Mouse (Mus musculus) kidney, adult 11 months (tissue): ENCODE results near the gene Irx4.

Source experiments
- DNase-seq: peaks from one replicate; pipeline ENCODE4 v3.0.0; 2022

The Irx4 gene

GRCm38 (mm10) chr13:73270451-73271081 is 10.3 kb downstream of the Irx4 start:
- no peak for DNase-seq

GRCm38 (mm10) chr13:73271336-73272242 is 11.3 kb downstream of the Irx4 start:
- DNase-seq, result no peak

- no peak for DNase-seq
Measured at GRCm38 (mm10) chr13:73272794-73273282, 12.6 kb downstream of the Irx4 start.

- no peak for DNase-seq
Measured at GRCm38 (mm10) chr13:73273536-73273935, 13.3 kb downstream of the Irx4 start.

- DNase-seq, result no peak
Measured at GRCm38 (mm10) chr13:73277361-73277760, 17.1 kb downstream of the Irx4 start.

- no peak for DNase-seq
Measured at GRCm38 (mm10) chr13:73277797-73278196, 17.5 kb downstream of the Irx4 start.

GRCm38 (mm10) chr13:73279196-73279595 is 18.9 kb downstream of the Irx4 start:
- no peak for DNase-seq

- DNase-seq, result no peak
Measured at GRCm38 (mm10) chr13:73282407-73282806, 22.1 kb downstream of the Irx4 start.

- DNase-seq, result no peak
Measured at GRCm38 (mm10) chr13:73283534-73283933, 23.3 kb downstream of the Irx4 start.

GRCm38 (mm10) chr13:73290206-73290605 is 29.9 kb downstream of the Irx4 start:
- peak; percentile 11 for DNase-seq

- DNase-seq, result no peak
Measured at GRCm38 (mm10) chr13:73291102-73291501, 30.8 kb downstream of the Irx4 start.

- DNase-seq, result no peak
Measured at GRCm38 (mm10) chr13:73298717-73299116, 38.4 kb downstream of the Irx4 start.

GRCm38 (mm10) chr13:73299322-73299721 is 39.0 kb downstream of the Irx4 start:
- no peak for DNase-seq

- no peak for DNase-seq
Measured at GRCm38 (mm10) chr13:73304729-73305128, 44.5 kb downstream of the Irx4 start.

GRCm38 (mm10) chr13:73305398-73306084 is 45.3 kb downstream of the Irx4 start:
- no peak for DNase-seq

GRCm38 (mm10) chr13:73306085-73306410 is 45.8 kb downstream of the Irx4 start:
- no peak for DNase-seq

- DNase-seq, result no peak
Measured at GRCm38 (mm10) chr13:73306430-73306829, 46.2 kb downstream of the Irx4 start.

GRCm38 (mm10) chr13:73310183-73310929 is 50.1 kb downstream of the Irx4 start:
- no peak for DNase-seq
